Mouse (Mus musculus): ENCODE data around the gene Ankrd55.
A peak's percentile ranks its signal among the peaks of the same experiment; 100 is the strongest.

The Ankrd55 gene

GRCm38 (mm10) chr13:112288225-112289178 is at the start of gene Ankrd55:
Ankrd55 (plus strand) TSS chr13:112288451.
- peak; percentile 83 for DNase-seq

GRCm38 (mm10) chr13:112239239-112239638 is 49.0 kb upstream of the Ankrd55 start:
- no peak for DNase-seq

GRCm38 (mm10) chr13:112241431-112241830 is 46.8 kb upstream of the Ankrd55 start:
- DNase-seq, result no peak

- no peak for DNase-seq
Observed at GRCm38 (mm10) chr13:112245131-112245530, 43.1 kb upstream of the Ankrd55 start.

- no peak for DNase-seq
Observed at GRCm38 (mm10) chr13:112251433-112251832, 36.8 kb upstream of the Ankrd55 start.

- no peak for DNase-seq
Observed at GRCm38 (mm10) chr13:112252012-112252411, 36.2 kb upstream of the Ankrd55 start.

GRCm38 (mm10) chr13:112252991-112253620 is 35.1 kb upstream of the Ankrd55 start:
- DNase-seq, result no peak

- no peak for DNase-seq
Observed at GRCm38 (mm10) chr13:112254116-112254515, 34.1 kb upstream of the Ankrd55 start.

- no peak for DNase-seq
Observed at GRCm38 (mm10) chr13:112255862-112256261, 32.4 kb upstream of the Ankrd55 start.

GRCm38 (mm10) chr13:112258478-112258877 is 29.8 kb upstream of the Ankrd55 start:
- no peak for DNase-seq

GRCm38 (mm10) chr13:112259398-112259797 is 28.9 kb upstream of the Ankrd55 start:
- peak; percentile 71 for DNase-seq

- DNase-seq, result peak; percentile 38
Observed at GRCm38 (mm10) chr13:112264666-112265065, 23.6 kb upstream of the Ankrd55 start.

- peak; percentile 82 for DNase-seq
Observed at GRCm38 (mm10) chr13:112271901-112272537, 16.2 kb upstream of the Ankrd55 start.

GRCm38 (mm10) chr13:112274636-112275035 is 13.6 kb upstream of the Ankrd55 start:
- no peak for DNase-seq

GRCm38 (mm10) chr13:112275951-112276350 is 12.3 kb upstream of the Ankrd55 start:
- no peak for DNase-seq

GRCm38 (mm10) chr13:112277544-112277943 is 10.7 kb upstream of the Ankrd55 start:
- DNase-seq, result no peak

GRCm38 (mm10) chr13:112278251-112278650 is 10.0 kb upstream of the Ankrd55 start:
- no peak for DNase-seq

GRCm38 (mm10) chr13:112287135-112287534 is 1.1 kb upstream of the Ankrd55 start:
- DNase-seq, result no peak

- peak; percentile 8 for DNase-seq
Observed at GRCm38 (mm10) chr13:112287571-112288224, 553 bp upstream of the Ankrd55 start.

- DNase-seq, result peak; percentile 15
Observed at GRCm38 (mm10) chr13:112289338-112289737, 1.1 kb downstream of the Ankrd55 start.

- peak; percentile 9 for DNase-seq
Observed at GRCm38 (mm10) chr13:112289981-112290380, 1.7 kb downstream of the Ankrd55 start.

GRCm38 (mm10) chr13:112292489-112292888 is 4.2 kb downstream of the Ankrd55 start:
- DNase-seq, result no peak

- DNase-seq, result no peak
Observed at GRCm38 (mm10) chr13:112293092-112293491, 4.8 kb downstream of the Ankrd55 start.

Measured in retina, postnatal 1 day (tissue).